ENCODE assay signal across 20 mouse cellular contexts in the genomic region with DNA sequence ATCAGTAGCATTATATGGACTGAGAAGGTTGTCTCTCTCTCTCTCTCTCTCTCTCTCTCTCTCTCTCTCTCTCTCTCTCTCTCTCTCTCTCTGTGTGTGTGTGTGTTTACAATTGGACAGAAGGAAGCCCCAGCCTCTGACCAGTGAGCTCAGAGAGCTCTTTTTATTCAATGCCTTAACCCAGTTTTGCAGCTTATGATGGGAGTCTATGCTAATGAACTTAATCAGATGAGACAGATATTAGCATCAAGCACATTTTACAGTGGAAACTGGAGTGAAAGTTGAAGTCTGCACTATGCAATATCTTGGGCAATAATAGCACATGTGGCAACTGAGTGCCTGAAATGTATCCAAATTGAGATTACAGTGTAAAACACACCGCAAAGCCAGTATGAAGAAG. TPM values are rescaled to one million over a fixed set of nuclear protein-coding genes. Genes with fewer than 3 reads are reported as not detected.
DNase-seq lines count a peak whose midpoint lies in the region; ATAC-seq lines count a peak whose summit lies in the region.
"Had no signal": no experiment of that assay in that cellular context is flagged by ENCODE, and none has a peak within 500 bp of the region (broad histone marks: within the 10 kb centered on the region; RNA-seq: fewer than 3 reads in every experiment).

No protein-coding gene starts in this region.

- 89% methylated on average over 1 of the region's 1 CpGs for WGBS in liver, embryonic 12.5 days (ENCODE audit: insufficient replicate concordance)

- no peaks in the 10 kb centered on the region for H3K4me1 ChIP-seq in liver, embryonic 12.5 days
- H3K4me1 ChIP-seq: heart, embryonic 10.5 days; hindbrain, embryonic 12.5 days; hindbrain, embryonic 15.5 days had no signal

- ATAC-seq in liver, embryonic 12.5 days, result no peak
- ATAC-seq: activated CD4-positive, CD25-positive, alpha-beta regulatory T cell, adult 4 months; forebrain, embryonic 14.5 days; forebrain, postnatal 0 days had no signal

- DNase-seq in adrenal gland, postnatal 10 days, result peak; percentile 9
- no peak for DNase-seq in adrenal gland, postnatal 36 days
- DNase-seq in adipocyte (ENCODE audit: low spot score), result peak; percentile 68
- peak; percentile 31 for DNase-seq in gonadal fat pad, adult 2 months (ENCODE audit: low read depth)
- no peak for DNase-seq in left cerebral cortex, adult 8-10 months (ENCODE audit: low spot score in 2 of 2)
- DNase-seq: adrenal gland, postnatal 14 days; cerebellum, adult 18-20 months; cerebellum, adult 9-10 months; cerebellum, postnatal 14 days; forebrain, postnatal 0 days; gastrocnemius, adult 2 months; gastrocnemius, postnatal 14 days; heart, adult 2 months had no signal

- no peak overlapping the region for H3K4me3 ChIP-seq in liver, embryonic 12.5 days
- H3K4me3 ChIP-seq: gastrocnemius, adult 2 months; heart, adult 2 months; heart, embryonic 10.5 days; heart, embryonic 13.5 days; hindbrain, embryonic 12.5 days; hindbrain, embryonic 15.5 days had no signal

- H3K27me3 ChIP-seq in liver, embryonic 12.5 days (replicated peaks), result no peaks in the 10 kb centered on the region
- H3K27me3 ChIP-seq: heart, embryonic 13.5 days; hindbrain, embryonic 12.5 days; hindbrain, embryonic 15.5 days had no signal

- H3K9me3 ChIP-seq in liver, embryonic 12.5 days (replicated peaks), result no peaks in the 10 kb centered on the region
- H3K9me3 ChIP-seq: heart, embryonic 10.5 days; heart, embryonic 13.5 days; hindbrain, embryonic 12.5 days; hindbrain, embryonic 15.5 days had no signal

- H3K36me3 ChIP-seq in liver, embryonic 12.5 days, result no peaks in the 10 kb centered on the region
- H3K36me3 ChIP-seq: heart, embryonic 10.5 days; heart, embryonic 13.5 days; hindbrain, embryonic 12.5 days; hindbrain, embryonic 15.5 days had no signal

- H3K9ac ChIP-seq in liver, embryonic 12.5 days, result no peak overlapping the region
- H3K9ac ChIP-seq: forebrain, postnatal 0 days; heart, embryonic 13.5 days; hindbrain, embryonic 12.5 days; hindbrain, embryonic 15.5 days had no signal

- H3K4me2 ChIP-seq in liver, embryonic 12.5 days, result no peak overlapping the region
- H3K4me2 ChIP-seq: heart, embryonic 13.5 days; hindbrain, embryonic 12.5 days; hindbrain, embryonic 15.5 days had no signal

- no peak overlapping the region for H3K27ac ChIP-seq in liver, embryonic 12.5 days
- H3K27ac ChIP-seq: gastrocnemius, adult 2 months; heart, adult 2 months; heart, embryonic 10.5 days; heart, embryonic 13.5 days; hindbrain, embryonic 12.5 days; hindbrain, embryonic 15.5 days had no signal

RNA-seq across cellular contexts. Expression of gene Ank2, which starts 16.1 kb away (rescaled TPM):
- total RNA-seq in adrenal gland, postnatal 10 days (2021), result 10 to 100 TPM; 56.9 to 95.8 TPM
- 10 to 100 TPM; 38.6 to 42.5 TPM for total RNA-seq in adrenal gland, postnatal 36 days (2021)
- polyA plus RNA-seq in gonadal fat pad, adult 2 months (2012; rRNA removed), result 17.4 and 18.7 TPM in 2 replicates
- 100 to 1,000 TPM; 772 to 913 (median 838) TPM for total RNA-seq in left cerebral cortex, adult 8-10 months (2022)
- polyA plus RNA-seq in liver, embryonic 12.5 days (2016; fragmentation: Nextera tagmentation; extraction: Ambion mirVana), result 9.0 and 10.1 TPM in 2 replicates

RNA-seq across cellular contexts. Expression of gene Larp7, which starts 37.9 kb away (rescaled TPM):
- 10 to 100 TPM; 22.8 to 24.4 TPM for total RNA-seq in adrenal gland, postnatal 10 days (2021)
- 10 to 100 TPM; 21.8 to 23.7 TPM for total RNA-seq in adrenal gland, postnatal 36 days (2021)
- polyA plus RNA-seq in gonadal fat pad, adult 2 months (2012; rRNA removed), result 1.9 and 2.8 TPM in 2 replicates
- 10 to 100 TPM; 16.2 to 20.6 (median 18.0) TPM for total RNA-seq in left cerebral cortex, adult 8-10 months (2022)
- 41.4 and 42.7 TPM in 2 replicates for polyA plus RNA-seq in liver, embryonic 12.5 days (2016; fragmentation: Nextera tagmentation; extraction: Ambion mirVana)

RNA-seq across cellular contexts. Expression of gene Zgrf1, which starts 38.0 kb away (rescaled TPM):
- 1 to 10 TPM; 2.7 to 4.8 TPM for total RNA-seq in adrenal gland, postnatal 10 days (2021)
- total RNA-seq in adrenal gland, postnatal 36 days (2021), result 1 to 10 TPM; 1.3 to 1.5 TPM
- polyA plus RNA-seq in gonadal fat pad, adult 2 months (2012; rRNA removed), result 1.1 and 1.2 TPM in 2 replicates
- 1 to 10 TPM; 2.7 to 4.1 (median 3.3) TPM for total RNA-seq in left cerebral cortex, adult 8-10 months (2022)
- polyA plus RNA-seq in liver, embryonic 12.5 days (2016; fragmentation: Nextera tagmentation; extraction: Ambion mirVana), result 6.9 and 8.9 TPM in 2 replicates

Comparison
In these comparisons a context has a peak if more than half of its experiments do, and no peak if none do; other contexts are left out.
1. DNase-seq: peak in adrenal gland, postnatal 10 days (single experiment), adipocyte (single experiment) and gonadal fat pad, adult 2 months (single experiment); none in adrenal gland, postnatal 36 days (0 of 2) and left cerebral cortex, adult 8-10 months (0 of 2).
2. RNA of gene Ank2, which starts 16.1 kb away (total RNA-seq): 772 to 913 TPM in left cerebral cortex, adult 8-10 months; 56.9 to 95.8 TPM in adrenal gland, postnatal 10 days and 38.6 to 42.5 TPM in adrenal gland, postnatal 36 days; every median in the first group is over 4 times any median in the second.